Mouse (Mus musculus) MEL (cell line): Measurements from ENCODE around the gene Sez6l. TPM values are rescaled to one million over a fixed set of nuclear protein-coding genes. Genes with fewer than 3 reads are reported as not detected.

ENCODE experiments used
- DNase-seq: peaks from one replicate; pipeline ENCODE4 v3.0.0; 2011; ENCODE audit warnings: low read depth, low spot score
- H3K27ac ChIP-seq: 2 replicates; pipeline ENCODE4 v1.5.1; 2012; ENCODE audit warnings: low read depth, mild to moderate bottlenecking, control low read depth, low read length, moderate library complexity; ENCODE audit not compliant: control insufficient read depth
- H3K27me3 ChIP-seq, 2 experiments: fragments of 150-350 bp in 1 of 2; sonication (generic) in 1 of 2; 2 replicates each; pipeline ENCODE4 v1.6.1; 2012; ENCODE audit warnings: low read length in 2 of 2, mild to moderate bottlenecking in 2 of 2, improper control_type of control experiment in 1 of 2, moderate library complexity in 1 of 2; ENCODE audit not compliant: insufficient read depth in 2 of 2, control insufficient read depth in 1 of 2
- H3K36me3 ChIP-seq, 2 experiments: 2 replicates each; pipeline ENCODE4 v1.6.1; 2012 to 2014; ENCODE audit warnings: low read length in 2 of 2, improper control_type of control experiment in 1 of 2, inconsistent platforms in 1 of 2, mild to moderate bottlenecking in 1 of 2; ENCODE audit not compliant: insufficient read depth in 2 of 2, control insufficient read depth in 1 of 2
- H3K4me1 ChIP-seq, 2 experiments: fragments of 150-350 bp in 1 of 2; sonication (generic) in 1 of 2; 2 replicates each; pipeline ENCODE4 v1.6.1; 2012; ENCODE audit warnings: low read length in 2 of 2, improper control_type of control experiment in 1 of 2, mild to moderate bottlenecking in 1 of 2; ENCODE audit not compliant: insufficient read depth in 2 of 2, control insufficient read depth in 1 of 2
- H3K4me3 ChIP-seq, 2 experiments: fragments of 150-350 bp in 1 of 2; sonication (generic) in 1 of 2; 2 replicates each; pipeline ENCODE4 v1.5.1; 2012; ENCODE audit warnings: low read depth in 2 of 2, low read length in 2 of 2, mild to moderate bottlenecking in 2 of 2, moderate library complexity in 2 of 2, control low read depth in 1 of 2, improper control_type of control experiment in 1 of 2; ENCODE audit not compliant: control insufficient read depth in 1 of 2, insufficient read depth in 1 of 2
- H3K79me2 ChIP-seq: 2 replicates; pipeline ENCODE4 v1.6.1; 2012; ENCODE audit warnings: mild to moderate bottlenecking, low read length, moderate library complexity; ENCODE audit not compliant: control insufficient read depth, poor library complexity, insufficient read depth
- H3K9ac ChIP-seq: 2 replicates; pipeline ENCODE4 v1.6.1; 2012; ENCODE audit warnings: low read depth, mild to moderate bottlenecking, control low read depth, low read length, moderate library complexity; ENCODE audit not compliant: control insufficient read depth, poor library complexity, severe bottlenecking
- H3K9me3 ChIP-seq: fragments of 150-350 bp; sonication (generic); replicated peaks from 2 replicates; pipeline ENCODE4 v1.6.1; 2012; ENCODE audit warnings: mild to moderate bottlenecking, low read length, improper control_type of control experiment, moderate library complexity; ENCODE audit not compliant: insufficient read depth
- BHLHE40 ChIP-seq: IDR thresholded peaks from 2 replicates; pipeline ENCODE4 v1.6.1; 2012; ENCODE audit warnings: low read depth, mild to moderate bottlenecking, inconsistent platforms, low read length, improper control_type of control experiment, borderline replicate concordance
- CHD1 ChIP-seq: IDR thresholded peaks from 2 replicates; pipeline ENCODE4 v1.6.1; 2012; ENCODE audit warnings: low read depth, mild to moderate bottlenecking, inconsistent platforms, low read length, improper control_type of control experiment
- CHD2 ChIP-seq: IDR thresholded peaks from 2 replicates; pipeline ENCODE4 v1.6.1; 2011; ENCODE audit warnings: low read length, improper control_type of control experiment
- E2F4 ChIP-seq: IDR thresholded peaks from 2 replicates; pipeline ENCODE4 v1.6.1; 2011; ENCODE audit warnings: low read depth, low read length, improper control_type of control experiment, borderline replicate concordance
- ELF1 ChIP-seq: IDR thresholded peaks from 2 replicates; pipeline ENCODE4 v1.6.1; 2014; ENCODE audit warnings: low read depth, mild to moderate bottlenecking, inconsistent platforms, low read length, improper control_type of control experiment, moderate library complexity
- EP300 ChIP-seq, 2 experiments: IDR thresholded peaks; 2 replicates each; pipeline ENCODE4 v1.6.1; 2011; ENCODE audit warnings: improper control_type of control experiment in 2 of 2, low read length in 2 of 2, low read depth in 1 of 2, mild to moderate bottlenecking in 1 of 2
- ETS1 ChIP-seq: IDR thresholded peaks from 2 replicates; pipeline ENCODE4 v1.6.1; 2012; ENCODE audit warnings: low read depth, mild to moderate bottlenecking, inconsistent platforms, low read length, improper control_type of control experiment, moderate library complexity
- GABPA ChIP-seq: IDR thresholded peaks from 2 replicates; pipeline ENCODE4 v1.6.1; 2012; ENCODE audit warnings: low read depth, mild to moderate bottlenecking, inconsistent platforms, low read length, improper control_type of control experiment, moderate library complexity
- GATA1 ChIP-seq: IDR thresholded peaks from 2 replicates; pipeline ENCODE4 v1.6.1; 2011; ENCODE audit warnings: low read depth, low read length, improper control_type of control experiment
- HCFC1 ChIP-seq: IDR thresholded peaks from 2 replicates; pipeline ENCODE4 v1.6.1; 2012; ENCODE audit warnings: low read depth, mild to moderate bottlenecking, inconsistent platforms, low read length, improper control_type of control experiment, moderate library complexity
- KAT2A ChIP-seq: conservative IDR thresholded peaks from 2 replicates; pipeline ENCODE4 v1.6.1; 2012; ENCODE audit warnings: low read depth, low read length, improper control_type of control experiment, inconsistent platforms
- MAFK ChIP-seq: IDR thresholded peaks from 2 replicates; pipeline ENCODE4 v1.6.1; 2011; ENCODE audit warnings: low read depth, mild to moderate bottlenecking, low read length, improper control_type of control experiment, borderline replicate concordance
- MAZ ChIP-seq: IDR thresholded peaks from 2 replicates; pipeline ENCODE4 v1.6.1; 2012; ENCODE audit warnings: low read depth, mild to moderate bottlenecking, inconsistent platforms, low read length, improper control_type of control experiment
- MEF2A ChIP-seq: IDR thresholded peaks from 2 replicates; pipeline ENCODE4 v1.6.1; 2014; ENCODE audit warnings: low read depth, mild to moderate bottlenecking, inconsistent platforms, low read length, improper control_type of control experiment; ENCODE audit not compliant: poor library complexity, insufficient replicate concordance, severe bottlenecking; ENCODE audit errors: extremely low read depth
- MXI1 ChIP-seq: IDR thresholded peaks from 2 replicates; pipeline ENCODE4 v1.6.1; 2011; ENCODE audit warnings: mild to moderate bottlenecking, low read depth, low read length, improper control_type of control experiment
- MYB ChIP-seq: IDR thresholded peaks from 2 replicates; pipeline ENCODE4 v1.6.1; 2011; ENCODE audit warnings: mild to moderate bottlenecking, low read depth, low read length, improper control_type of control experiment
- NRF1 ChIP-seq: IDR thresholded peaks from 2 replicates; pipeline ENCODE4 v1.6.1; 2014; ENCODE audit warnings: low read depth, mild to moderate bottlenecking, inconsistent platforms, low read length, improper control_type of control experiment, moderate library complexity; ENCODE audit not compliant: poor library complexity, insufficient read depth, severe bottlenecking
- POLR2A ChIP-seq, 2 experiments: IDR thresholded peaks; 2 replicates each; pipeline ENCODE4 v1.6.1; 2011 to 2012; ENCODE audit warnings: low read length in 2 of 2, mild to moderate bottlenecking in 2 of 2, control low read depth in 1 of 2, improper control_type of control experiment in 1 of 2, low read depth in 1 of 2, moderate library complexity in 1 of 2; ENCODE audit not compliant: control insufficient read depth in 1 of 2, insufficient read depth in 1 of 2, poor library complexity in 1 of 2
- POLR2AphosphoS2 ChIP-seq: IDR thresholded peaks from 2 replicates; pipeline ENCODE4 v1.6.1; 2011; ENCODE audit warnings: low read length, improper control_type of control experiment
- POLR2AphosphoS5 ChIP-seq: IDR thresholded peaks from 2 replicates; pipeline ENCODE4 v1.6.1; 2012; ENCODE audit warnings: low read depth, borderline replicate concordance, mild to moderate bottlenecking, inconsistent platforms, low read length, moderate library complexity, mixed read lengths
- RCOR1 ChIP-seq: IDR thresholded peaks from 2 replicates; pipeline ENCODE4 v1.6.1; 2012; ENCODE audit warnings: low read depth, mild to moderate bottlenecking, inconsistent platforms, low read length, improper control_type of control experiment
- TAL1 ChIP-seq: IDR thresholded peaks from 2 replicates; pipeline ENCODE4 v1.6.1; 2012; ENCODE audit warnings: mild to moderate bottlenecking, inconsistent platforms, low read length, moderate library complexity, mixed read lengths
- TBP ChIP-seq: IDR thresholded peaks from 2 replicates; pipeline ENCODE4 v1.8.0; 2011; ENCODE audit warnings: low read depth, low read length, improper control_type of control experiment
- TCF12 ChIP-seq: IDR thresholded peaks from 2 replicates; pipeline ENCODE4 v1.6.1; 2014; ENCODE audit warnings: low read depth, mild to moderate bottlenecking, inconsistent platforms, low read length, improper control_type of control experiment, moderate library complexity
- USF1 ChIP-seq: IDR thresholded peaks from 2 replicates; pipeline ENCODE4 v1.6.1; 2014; ENCODE audit warnings: low read depth, mild to moderate bottlenecking, inconsistent platforms, low read length, improper control_type of control experiment, moderate library complexity
- ZC3H11A ChIP-seq: IDR thresholded peaks from 2 replicates; pipeline ENCODE4 v1.6.1; 2012; ENCODE audit warnings: low read depth, mild to moderate bottlenecking, inconsistent platforms, low read length, improper control_type of control experiment
- ZMIZ1 ChIP-seq: IDR thresholded peaks from 2 replicates; pipeline ENCODE4 v1.6.1; 2012; ENCODE audit warnings: low read depth, mild to moderate bottlenecking, inconsistent platforms, low read length, improper control_type of control experiment, moderate library complexity
- ZNF384 ChIP-seq: IDR thresholded peaks from 2 replicates; pipeline ENCODE4 v1.6.1; 2012; ENCODE audit warnings: low read depth, mild to moderate bottlenecking, inconsistent platforms, low read length, improper control_type of control experiment
- polyA plus RNA-seq, 2 experiments: library from polyadenylated mRNA; stranded (reverse) in 1 of 2; unstranded in 1 of 2; fragments of >175 nt in 1 of 2; fragments of >200 nt in 1 of 2; gene quantifications; 2 replicates each; pipeline versions ENCODE4 v1.2.1 to v1.2.4; 2012; ENCODE audit warnings: low replicate concordance in 2 of 2, low read depth in 1 of 2; ENCODE audit not compliant: insufficient read length in 2 of 2, insufficient read depth in 1 of 2, missing spikeins in 1 of 2
- total RNA-seq: library from RNA; depleted of rRNA; stranded (reverse); fragments of 300-350 nt; gene quantifications from 2 replicates; pipeline ENCODE4 v1.2.3, GENCODE M21; 2012

The Sez6l gene
- total and polyA plus RNA-seq, 3 experiments = not detected

GRCm38 (mm10) chr5:112391002-112391401, 186.0 kb downstream of the Sez6l start:
- TF ChIP-seq RCOR1 = no peak
- no peak for TF ChIP-seq TBP
- no peak for TF ChIP-seq TCF12
- no peak for TF ChIP-seq POLR2A (IDR thresholded peaks at IDR 0.05; ENCODE audit: control insufficient read depth in 1 of 2, insufficient read depth in 1 of 2, low read depth in 1 of 2, low read length in 2 of 2, poor library complexity in 1 of 2)
- no peak for TF ChIP-seq MXI1
- no peak for TF ChIP-seq POLR2AphosphoS2
- no peak for TF ChIP-seq NRF1
- no peak for TF ChIP-seq CHD2
- no peak for TF ChIP-seq MAZ
- no peak for TF ChIP-seq EP300 (IDR thresholded peaks at IDR 0.05; ENCODE audit: low read depth in 1 of 2, low read length in 2 of 2)
- no peak for TF ChIP-seq ELF1
- no peak for TF ChIP-seq MYB
- TF ChIP-seq ZMIZ1 = no peak
- no peak for TF ChIP-seq ETS1
- TF ChIP-seq POLR2AphosphoS5 = no peak
- TF ChIP-seq CHD1 = no peak
- TF ChIP-seq E2F4 = no peak
- no peak for TF ChIP-seq MEF2A
- Histone ChIP-seq H3K4me3 (no peak overlapping the region), H3K27ac (no peak overlapping the region), H3K9ac (no peak overlapping the region), H3K36me3 (no peaks in the 10 kb centered on the region), H3K79me2 (no peaks in the 10 kb centered on the region), H3K9me3 (no peaks in the 10 kb centered on the region), H3K27me3 (no peaks in the 10 kb centered on the region), H3K4me1 (no peaks in the 10 kb centered on the region)
- no peak for DNase-seq

- DNase-seq = no peak
- Histone ChIP-seq H3K4me1 (no peaks in the 10 kb centered on the region), H3K9ac (no peak overlapping the region), H3K4me3 (no peak overlapping the region), H3K27ac (no peak overlapping the region), H3K9me3 (no peaks in the 10 kb centered on the region), H3K79me2 (no peaks in the 10 kb centered on the region), H3K36me3 (no peaks in the 10 kb centered on the region), H3K27me3 (no peaks in the 10 kb centered on the region)
- TF ChIP-seq POLR2A (IDR thresholded peaks at IDR 0.05; ENCODE audit: control insufficient read depth in 1 of 2, insufficient read depth in 1 of 2, low read depth in 1 of 2, low read length in 2 of 2, poor library complexity in 1 of 2) (no peak), ELF1 (no peak), KAT2A (no peak), RCOR1 (no peak), BHLHE40 (no peak), MAFK (no peak), HCFC1 (no peak), ZNF384 (no peak), ETS1 (no peak), TAL1 (no peak), ZC3H11A (no peak), CHD1 (no peak), GATA1 (no peak), GABPA (no peak), USF1 (no peak)
Observed at GRCm38 (mm10) chr5:112389352-112389751, 187.6 kb downstream of the Sez6l start.
